Mouse (Mus musculus): Measurements from ENCODE around the gene Gcnt2. TPM values are rescaled to one million over a fixed set of nuclear protein-coding genes. Genes with fewer than 3 reads are reported as not detected.
A peak's percentile ranks its signal among the peaks of the same experiment; 100 is the strongest.
"Not testable (repeated sequence)": the region's sequence is repeated elsewhere in the genome, so short reads cannot be mapped to it uniquely, and the experiment has no call there.

Gcnt2 gene
- total RNA-seq, 2 experiments from 2014 or later = 1.4 to 7.1 TPM

- ATAC-seq (replicated peaks; ENCODE audit: low FRiP score, poor library complexity, severe bottlenecking) = peak; percentile 59
Observed at GRCm38 (mm10) chr13:40977609-40978008, 118.1 kb downstream of the Gcnt2 start.

GRCm38 (mm10) chr13:40978652-40979051 lies 119.1 kb downstream of the Gcnt2 start:
- ATAC-seq (replicated peaks; ENCODE audit: low FRiP score, poor library complexity, severe bottlenecking) = no peak

- ATAC-seq (replicated peaks; ENCODE audit: low FRiP score, poor library complexity, severe bottlenecking) = no peak
Observed at GRCm38 (mm10) chr13:40979321-40979720, 119.8 kb downstream of the Gcnt2 start.

- no peak for ATAC-seq (replicated peaks; ENCODE audit: low FRiP score, poor library complexity, severe bottlenecking)
Observed at GRCm38 (mm10) chr13:40982759-40983158, 123.2 kb downstream of the Gcnt2 start.

- no peak for ATAC-seq (replicated peaks; ENCODE audit: low FRiP score, poor library complexity, severe bottlenecking)
Observed at GRCm38 (mm10) chr13:40986081-40986480, 126.5 kb downstream of the Gcnt2 start.

GRCm38 (mm10) chr13:40987608-40988303 lies 128.2 kb downstream of the Gcnt2 start:
- ATAC-seq (replicated peaks; ENCODE audit: low FRiP score, poor library complexity, severe bottlenecking) = 0 out of 2 replicates have a peak, but pooled peaks have one; percentile 66

GRCm38 (mm10) chr13:40988418-40988817 lies 128.9 kb downstream of the Gcnt2 start:
- ATAC-seq (replicated peaks; ENCODE audit: low FRiP score, poor library complexity, severe bottlenecking) = peak; percentile 82

- no peak for ATAC-seq (replicated peaks; ENCODE audit: low FRiP score, poor library complexity, severe bottlenecking)
Observed at GRCm38 (mm10) chr13:40994487-40995263, 135.1 kb downstream of the Gcnt2 start.

- ATAC-seq (replicated peaks; ENCODE audit: low FRiP score, poor library complexity, severe bottlenecking) = not testable (repeated sequence)
Observed at GRCm38 (mm10) chr13:40998537-40998936, 139.0 kb downstream of the Gcnt2 start.

GRCm38 (mm10) chr13:41000140-41000925 lies 140.8 kb downstream of the Gcnt2 start:
- no peak for ATAC-seq (replicated peaks; ENCODE audit: low FRiP score, poor library complexity, severe bottlenecking)

GRCm38 (mm10) chr13:41000926-41001639 lies 141.5 kb downstream of the Gcnt2 start, which contains the start of gene Pak1ip1:
Pak1ip1 (plus strand) TSS chr13:41001023.
- peak; percentile 98 for ATAC-seq (replicated peaks; ENCODE audit: low FRiP score, poor library complexity, severe bottlenecking)

- ATAC-seq (replicated peaks; ENCODE audit: low FRiP score, poor library complexity, severe bottlenecking) = no peak
Observed at GRCm38 (mm10) chr13:41002001-41002400, 142.4 kb downstream of the Gcnt2 start.

GRCm38 (mm10) chr13:41006244-41006643 lies 146.7 kb downstream of the Gcnt2 start:
- ATAC-seq (replicated peaks; ENCODE audit: low FRiP score, poor library complexity, severe bottlenecking) = no peak

GRCm38 (mm10) chr13:41008271-41008670 lies 148.7 kb downstream of the Gcnt2 start:
- ATAC-seq (replicated peaks; ENCODE audit: low FRiP score, poor library complexity, severe bottlenecking) = no peak

- ATAC-seq (replicated peaks; ENCODE audit: low FRiP score, poor library complexity, severe bottlenecking) = no peak
Observed at GRCm38 (mm10) chr13:41008946-41009345, 149.4 kb downstream of the Gcnt2 start.

Other genes with a start within 250 kb of the Gcnt2 start
- not detected in 2 replicates for gene Tfap2a, start 121.4 kb upstream of the Gcnt2 start, total RNA-seq (2015; ENCODE audit: low replicate concordance)
- not detected in 2 replicates for gene Tfap2a, start 121.4 kb upstream of the Gcnt2 start, total RNA-seq (2017; ENCODE audit: low replicate concordance)
- gene Pak1ip1, start 141.3 kb downstream of the Gcnt2 start, total RNA-seq (2015; ENCODE audit: low replicate concordance) = 46.5 and 88.0 TPM in 2 replicates
- 63.4 and 63.5 TPM in 2 replicates for gene Pak1ip1, start 141.3 kb downstream of the Gcnt2 start, total RNA-seq (2017; ENCODE audit: low replicate concordance)
- 628 and 784 TPM in 2 replicates for gene Tmem14c, start 156.5 kb downstream of the Gcnt2 start, total RNA-seq (2015; ENCODE audit: low replicate concordance)
- 461 and 723 TPM in 2 replicates for gene Tmem14c, start 156.5 kb downstream of the Gcnt2 start, total RNA-seq (2017; ENCODE audit: low replicate concordance)
- not detected in 2 replicates for gene Mak, start 220.0 kb downstream of the Gcnt2 start, total RNA-seq (2015; ENCODE audit: low replicate concordance)
- gene Mak, start 220.0 kb downstream of the Gcnt2 start, total RNA-seq (2017; ENCODE audit: low replicate concordance) = not detected in 2 replicates

All from erythroid progenitor cell, adult 5-6 weeks (primary cell).